Mouse (Mus musculus): ENCODE results near the gene Slc8a1. TPM values are rescaled to one million over a fixed set of nuclear protein-coding genes. Genes with fewer than 3 reads are reported as not detected.

Slc8a1 gene
- total RNA-seq, 2 experiments from 2014 or later = 1,020 to 1,023 TPM

- DNase-seq = peak; percentile 24
Measured at GRCm38 (mm10) chr17:81416361-81417114, 321.6 kb downstream of the Slc8a1 start.

DNA sequence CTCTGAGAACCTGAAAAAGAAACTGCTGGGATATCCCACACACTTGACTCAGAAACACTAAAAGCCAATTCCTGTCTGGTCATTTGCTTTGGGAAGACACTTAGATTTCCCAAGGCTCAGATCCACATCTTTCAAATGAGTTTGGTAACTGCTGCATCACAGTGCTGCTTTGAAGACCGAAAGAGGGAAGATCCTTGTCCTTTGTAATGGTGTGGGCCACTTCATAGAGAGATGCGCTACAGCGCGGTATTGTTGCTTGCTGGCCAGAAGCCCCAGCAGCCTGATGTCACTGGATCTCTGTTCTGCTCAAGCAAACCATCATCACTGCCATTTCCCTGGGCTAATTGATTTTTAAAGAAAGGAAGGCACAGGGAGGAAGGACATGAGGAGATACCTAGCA lies 325.4 kb downstream of the Slc8a1 start:
- no peak for DNase-seq

- DNase-seq = no peak
Measured at GRCm38 (mm10) chr17:81404225-81404624, 334.0 kb downstream of the Slc8a1 start.

DNA sequence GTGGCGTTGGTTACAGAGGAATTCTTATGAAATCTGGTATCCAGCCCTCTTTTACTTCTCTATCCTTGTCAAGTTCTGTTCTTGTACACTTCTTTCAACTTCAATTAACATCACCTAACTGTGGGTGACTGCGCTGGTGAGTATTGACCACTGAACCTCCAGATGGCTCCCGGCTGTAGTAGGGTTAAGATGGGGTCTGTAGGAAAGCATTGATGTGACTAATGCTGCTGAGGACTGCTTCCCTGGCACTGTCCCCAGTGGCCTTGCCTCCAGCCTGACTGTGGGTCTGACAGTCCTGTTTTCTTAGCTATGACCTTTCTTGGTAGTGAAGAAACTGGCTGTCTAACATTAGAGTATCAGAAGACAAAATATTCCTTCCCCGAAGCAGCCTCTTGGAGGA lies 335.1 kb downstream of the Slc8a1 start:
- DNase-seq = peak; percentile 56

GRCm38 (mm10) chr17:81402636-81403035 lies 335.5 kb downstream of the Slc8a1 start:
- peak; percentile 84 for DNase-seq

DNA sequence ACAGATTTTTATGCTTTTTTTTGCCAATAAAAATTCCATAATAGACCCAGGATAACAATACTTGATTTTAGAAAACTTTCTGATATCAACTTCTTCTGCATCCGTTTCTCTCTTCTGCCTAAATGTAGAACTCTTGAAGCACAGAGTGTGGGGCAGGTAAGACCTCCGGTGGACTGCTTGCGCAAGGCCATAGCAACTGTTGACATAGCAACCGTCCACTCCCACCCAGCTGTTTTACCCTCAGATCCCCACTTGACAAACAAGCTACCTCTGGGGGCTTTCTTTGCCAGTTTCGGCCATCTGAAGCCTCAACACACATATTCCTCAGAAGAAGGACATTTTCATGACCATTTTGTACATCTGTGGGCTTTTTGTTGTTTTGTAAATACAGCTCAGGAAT lies 337.8 kb downstream of the Slc8a1 start:
- DNase-seq = no peak

DNA sequence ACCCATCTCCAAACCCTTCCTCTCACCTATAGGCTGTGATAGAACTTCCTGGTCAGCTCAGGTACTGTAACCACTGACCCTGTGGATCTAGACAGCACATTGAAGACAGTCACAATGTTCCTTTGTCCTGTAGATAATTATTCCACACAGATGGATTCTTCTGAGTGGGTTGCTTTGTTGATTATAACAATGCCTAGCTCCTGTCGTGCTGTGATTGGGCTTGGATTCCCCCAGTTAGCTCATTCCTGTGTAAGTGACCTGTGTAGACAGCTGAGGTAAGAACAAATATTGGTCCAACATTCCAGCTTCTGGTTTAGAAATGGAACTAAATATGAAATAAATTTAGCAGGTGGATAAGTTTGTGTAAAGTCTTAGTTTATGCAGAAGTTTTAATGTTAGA lies 340.7 kb downstream of the Slc8a1 start:
- DNase-seq = no peak

DNA sequence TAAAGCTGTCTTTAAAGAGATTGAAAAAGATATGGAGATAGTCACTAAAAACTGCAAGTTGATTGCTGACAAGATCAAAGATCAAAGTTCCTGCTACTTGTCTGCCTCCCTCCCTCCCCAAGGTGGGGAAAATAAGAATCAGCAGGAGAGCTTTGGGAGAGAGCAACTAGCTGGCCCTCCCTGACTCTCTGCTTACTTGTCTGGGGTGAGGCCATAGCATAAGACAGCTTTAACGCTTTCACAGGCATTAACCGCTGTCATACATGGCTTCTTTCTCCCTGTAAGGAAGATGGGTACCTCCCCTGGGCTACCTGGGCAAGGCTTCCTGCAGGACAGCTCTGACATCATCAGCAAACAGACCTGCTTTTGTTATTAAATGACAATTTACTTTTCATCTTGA lies 344.1 kb downstream of the Slc8a1 start:
- no peak for DNase-seq

DNA sequence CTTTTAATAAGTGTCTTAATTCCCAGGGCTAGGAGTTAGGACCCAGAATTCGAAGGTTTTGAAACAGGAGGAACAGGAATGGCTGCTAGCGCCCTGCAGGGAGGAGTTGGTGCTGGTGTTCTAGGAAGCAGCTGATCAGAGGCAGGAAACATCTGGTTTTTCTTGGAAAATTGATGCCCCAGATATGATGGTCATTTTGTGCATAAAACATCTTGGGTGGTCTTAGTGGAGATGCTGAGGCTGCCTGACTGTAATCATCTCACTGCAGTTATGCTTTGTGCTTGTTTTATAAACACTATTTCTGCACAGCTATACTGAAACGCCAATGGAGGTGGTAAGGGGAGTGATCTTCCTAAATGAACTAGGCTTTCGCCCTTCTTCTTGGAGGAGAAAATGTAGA lies 345.1 kb downstream of the Slc8a1 start:
- no peak for DNase-seq

DNA sequence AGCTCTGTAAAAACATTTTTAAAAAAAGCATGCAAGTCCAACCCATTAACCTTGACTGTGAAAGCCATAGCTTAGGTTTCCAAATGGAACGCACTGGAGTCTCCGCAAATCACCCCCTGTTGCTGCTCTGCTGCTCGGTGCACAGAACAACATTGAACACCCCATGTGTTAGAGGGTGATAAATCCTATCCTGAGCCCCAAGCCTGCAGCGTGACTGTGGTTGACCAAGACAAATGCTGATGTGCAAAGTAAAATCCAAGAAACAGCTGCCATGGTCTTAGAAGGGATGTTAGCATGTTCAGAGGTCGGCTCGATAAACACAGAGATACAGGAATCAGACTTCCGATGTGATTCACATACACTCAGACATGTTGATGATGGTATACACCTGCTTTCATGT lies 346.7 kb downstream of the Slc8a1 start:
- DNase-seq = no peak

GRCm38 (mm10) chr17:81390790-81391189 lies 347.4 kb downstream of the Slc8a1 start:
- no peak for DNase-seq

GRCm38 (mm10) chr17:81386118-81386517 lies 352.1 kb downstream of the Slc8a1 start:
- no peak for DNase-seq

GRCm38 (mm10) chr17:81385476-81385875 lies 352.7 kb downstream of the Slc8a1 start:
- DNase-seq = no peak

DNA sequence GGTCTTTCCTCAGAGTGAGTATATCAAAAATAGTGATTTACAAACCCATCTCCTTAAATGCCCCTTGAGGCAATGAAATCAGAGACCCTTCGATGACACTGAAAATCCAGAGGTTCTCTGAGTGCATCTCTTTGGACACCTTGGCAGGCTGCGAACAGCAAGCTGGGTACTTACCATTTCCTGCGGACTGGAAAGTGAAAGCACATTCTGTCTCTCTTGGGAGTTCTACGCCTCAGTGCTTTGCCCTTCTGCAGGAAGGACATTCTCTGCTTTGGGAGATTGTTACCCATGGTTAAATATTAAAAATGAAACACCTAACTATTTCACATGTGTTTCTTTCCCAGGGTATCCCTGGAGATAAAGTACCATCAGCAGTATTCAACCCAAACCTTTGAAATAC lies 354.7 kb downstream of the Slc8a1 start:
- no peak for DNase-seq

DNA sequence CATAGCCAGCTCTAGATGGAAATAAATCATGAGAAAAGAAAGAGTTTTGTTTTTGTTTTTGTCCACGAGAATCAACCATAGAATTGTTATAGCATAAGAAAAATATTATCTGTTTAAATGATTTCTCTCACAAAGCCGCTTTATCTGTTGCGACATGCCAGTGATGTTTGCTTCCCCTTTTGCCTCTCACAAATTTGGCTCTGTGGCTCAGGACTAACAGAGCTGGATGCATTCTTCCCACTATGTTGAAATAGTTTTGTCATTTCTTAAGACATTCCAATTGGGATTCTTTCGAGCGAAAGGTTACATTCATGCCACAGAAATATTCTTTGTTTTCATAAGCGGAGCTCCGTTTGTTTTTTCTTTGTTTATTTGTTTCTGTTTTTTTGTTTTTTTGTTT lies 359.7 kb downstream of the Slc8a1 start:
- DNase-seq = no peak

- DNase-seq = no peak
Measured at GRCm38 (mm10) chr17:81377757-81378299, 360.3 kb downstream of the Slc8a1 start.

GRCm38 (mm10) chr17:81377195-81377594 lies 361.0 kb downstream of the Slc8a1 start:
- no peak for DNase-seq

DNA sequence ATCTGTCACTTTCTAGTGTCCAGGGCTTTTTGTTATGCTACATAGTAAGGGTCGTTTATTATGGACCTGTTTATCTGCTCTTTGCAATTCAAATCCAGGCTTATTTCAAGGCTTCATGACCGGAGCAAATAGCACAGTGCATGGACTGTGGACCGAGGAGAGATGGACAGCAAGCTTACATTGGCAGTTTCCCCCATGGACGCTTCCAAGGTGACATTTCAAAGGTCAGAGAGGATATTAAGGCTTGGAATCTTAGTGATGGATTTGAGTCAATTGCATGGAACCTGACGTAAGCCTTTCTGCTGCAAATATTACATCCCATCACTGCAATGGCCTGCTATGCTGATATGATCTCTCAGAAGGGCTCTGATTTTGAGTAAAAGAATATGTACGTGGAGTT lies 362.3 kb downstream of the Slc8a1 start:
- DNase-seq = no peak

DNA sequence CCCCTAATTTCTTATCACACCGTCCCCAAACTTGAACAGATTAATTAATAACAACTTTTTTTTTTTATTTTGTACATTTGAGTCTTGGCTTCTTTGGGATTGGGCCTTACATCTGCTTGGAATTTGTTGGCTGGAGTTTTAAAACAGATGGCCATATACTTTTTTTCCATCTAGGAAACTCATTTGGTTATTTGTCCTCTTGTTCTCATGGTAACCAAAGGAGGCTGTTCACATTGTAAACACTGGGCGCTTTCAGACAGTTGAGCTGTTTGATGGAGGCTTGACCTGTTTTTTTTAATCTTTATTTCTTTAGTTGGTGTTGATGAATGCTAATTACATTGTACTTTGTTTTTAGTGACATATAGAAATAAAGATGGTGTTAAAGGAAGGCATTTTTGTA lies 369.1 kb downstream of the Slc8a1 start:
- no peak for DNase-seq

DNA sequence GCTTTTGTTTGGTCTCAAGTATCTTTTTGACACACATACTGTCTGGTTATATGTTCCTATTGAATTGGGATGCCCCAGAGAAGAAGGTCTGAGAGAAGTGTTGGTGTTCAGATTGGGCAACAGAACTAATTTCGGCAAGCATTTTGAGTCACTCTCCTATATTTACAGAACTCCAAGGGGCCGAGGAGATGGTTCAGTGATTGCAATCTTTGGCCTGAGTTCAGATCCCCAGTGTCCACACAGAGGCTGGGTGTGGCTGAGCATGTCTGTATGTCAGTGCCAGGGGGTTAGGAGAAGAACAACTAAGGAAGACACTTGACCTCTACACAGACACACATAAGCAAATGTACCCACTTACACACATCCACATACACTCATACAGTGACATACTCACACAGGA lies 369.7 kb downstream of the Slc8a1 start:
- DNase-seq = no peak

GRCm38 (mm10) chr17:81363368-81363767 lies 374.8 kb downstream of the Slc8a1 start:
- no peak for DNase-seq

GRCm38 (mm10) chr17:81360571-81360970 lies 377.6 kb downstream of the Slc8a1 start:
- no peak for DNase-seq

GRCm38 (mm10) chr17:81360032-81360431 lies 378.1 kb downstream of the Slc8a1 start:
- no peak for DNase-seq

DNA sequence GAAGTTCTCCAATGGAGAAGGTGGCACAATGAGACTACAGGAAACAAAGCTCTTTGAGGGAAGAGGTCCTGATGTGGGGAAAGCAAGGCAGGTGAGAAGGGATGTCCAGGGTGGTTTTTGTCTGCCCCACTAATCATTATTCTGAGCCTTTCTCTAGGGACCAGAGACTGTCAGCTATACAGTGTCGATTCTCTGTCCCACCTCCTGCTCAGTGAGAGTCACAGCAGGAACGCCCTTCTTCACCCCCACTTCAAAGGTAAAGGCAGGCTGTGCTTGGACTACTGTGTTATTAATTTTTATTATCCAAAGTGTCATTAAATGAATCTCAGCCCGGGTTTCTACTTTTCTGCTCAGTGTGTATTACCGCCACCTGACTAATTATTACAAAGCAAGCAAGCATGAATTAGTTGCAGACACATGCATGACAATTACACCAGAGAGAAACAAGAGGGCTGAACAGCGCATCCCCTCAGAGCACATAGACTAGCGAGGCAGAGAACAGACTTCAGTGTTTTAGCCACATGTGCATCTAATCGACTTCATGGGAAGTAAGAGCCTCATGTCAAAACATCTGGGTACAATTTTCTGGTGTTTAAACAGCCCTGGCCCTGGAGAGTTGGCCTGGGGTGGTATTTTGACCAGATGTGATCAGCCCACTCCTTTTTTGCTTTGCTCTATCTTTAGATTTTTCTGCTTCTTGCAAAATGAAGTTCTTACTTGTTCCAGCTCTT lies 402.0 kb downstream of the Slc8a1 start:
- DNase-seq = no peak
